Mouse (Mus musculus): ENCODE measurements around the gene Spata31d1a. TPM values are rescaled to one million over a fixed set of nuclear protein-coding genes. Genes with fewer than 3 reads are reported as not detected.

Spata31d1a gene
- polyA plus RNA-seq (2015; fragmentation: Nextera tagmentation; extraction: Ambion mirVana) = not detected in 2 replicates

GRCm38 (mm10) chr13:59710230-59710629 lies at the start of gene Spata31d1a:
TSS of gene Spata31d1a (minus strand) at chr13:59710330.
- WGBS = 91% methylated on average over 15 of the region's 15 CpGs
- Histone ChIP-seq H3K36me3 (ENCODE audit: insufficient read depth, low read length) (no peaks in the 10 kb centered on the region), H3K27me3 (ENCODE audit: insufficient read depth, low read length) (no peaks in the 10 kb centered on the region), H3K9me3 (ENCODE audit: low read length) (no peaks in the 10 kb centered on the region), H3K4me3 (ENCODE audit: low read length) (no peak within 1 kb of the TSS), H3K27ac (ENCODE audit: low read length) (no peak within 1 kb of the TSS), H3K9ac (replicated peaks; ENCODE audit: low read length) (no peak within 1 kb of the TSS), H3K4me2 (replicated peaks; ENCODE audit: low read depth, low read length) (no peak within 1 kb of the TSS), H3K4me1 (ENCODE audit: insufficient read depth, low read length) (no peaks in the 10 kb centered on the region)
- ATAC-seq (ENCODE audit: low FRiP score, low TSS enrichment) = no peak

- Histone ChIP-seq H3K9ac (replicated peaks; ENCODE audit: low read length) (no peak overlapping the region), H3K9me3 (ENCODE audit: low read length) (no peaks in the 10 kb centered on the region), H3K27me3 (ENCODE audit: insufficient read depth, low read length) (no peaks in the 10 kb centered on the region), H3K4me2 (replicated peaks; ENCODE audit: low read depth, low read length) (no peak overlapping the region), H3K27ac (ENCODE audit: low read length) (no peak overlapping the region), H3K4me3 (ENCODE audit: low read length) (no peak overlapping the region), H3K4me1 (ENCODE audit: insufficient read depth, low read length) (no peaks in the 10 kb centered on the region; the same call in 1 of the 2 replicates), H3K36me3 (ENCODE audit: insufficient read depth, low read length) (peaks cover 59% of the 10 kb centered on the region)
- WGBS = 83% methylated on average over 7 of the region's 7 CpGs
- peak; percentile 73; the same call in 1 of the 2 replicates for ATAC-seq (ENCODE audit: low FRiP score, low TSS enrichment)
These were observed 46.8 kb upstream of the Spata31d1a start for GRCm38 (mm10) chr13:59756906-59757305.

GRCm38 (mm10) chr13:59750310-59750709 lies 40.2 kb upstream of the Spata31d1a start:
- Histone ChIP-seq H3K4me2 (replicated peaks; ENCODE audit: low read depth, low read length) (no peak overlapping the region), H3K9me3 (ENCODE audit: low read length) (no peaks in the 10 kb centered on the region), H3K4me3 (ENCODE audit: low read length) (no peak overlapping the region), H3K36me3 (ENCODE audit: insufficient read depth, low read length) (peaks cover 14% of the 10 kb centered on the region), H3K9ac (replicated peaks; ENCODE audit: low read length) (no peak overlapping the region), H3K4me1 (ENCODE audit: insufficient read depth, low read length) (no peaks in the 10 kb centered on the region), H3K27ac (ENCODE audit: low read length) (no peak overlapping the region), H3K27me3 (ENCODE audit: insufficient read depth, low read length) (no peaks in the 10 kb centered on the region)
- no peak for ATAC-seq (ENCODE audit: low FRiP score, low TSS enrichment)
- 82% methylated on average over 12 of the region's 12 CpGs for WGBS

- Histone ChIP-seq H3K9ac (replicated peaks; ENCODE audit: low read length) (no peak within 1 kb of the TSS), H3K27me3 (ENCODE audit: insufficient read depth, low read length) (no peaks in the 10 kb centered on the region), H3K27ac (ENCODE audit: low read length) (no peak within 1 kb of the TSS), H3K4me1 (ENCODE audit: insufficient read depth, low read length) (no peaks in the 10 kb centered on the region), H3K4me2 (replicated peaks; ENCODE audit: low read depth, low read length) (no peak within 1 kb of the TSS), H3K9me3 (ENCODE audit: low read length) (no peaks in the 10 kb centered on the region), H3K36me3 (ENCODE audit: insufficient read depth, low read length) (no peaks in the 10 kb centered on the region), H3K4me3 (ENCODE audit: low read length) (no peak within 1 kb of the TSS)
- 75% methylated on average over 9 of the region's 9 CpGs for WGBS
- no peak for ATAC-seq (ENCODE audit: low FRiP score, low TSS enrichment)
These were observed 36.6 kb upstream of the Spata31d1a start, which contains the start of gene 1700014D04Rik for GRCm38 (mm10) chr13:59746711-59747110. TSS of gene 1700014D04Rik (minus strand) at chr13:59746752.

- ATAC-seq (ENCODE audit: low FRiP score, low TSS enrichment) = no peak
- no peaks in the 10 kb centered on the region for H3K4me1 ChIP-seq (ENCODE audit: insufficient read depth, low read length)
- no peaks in the 10 kb centered on the region for H3K36me3 ChIP-seq (ENCODE audit: insufficient read depth, low read length)
- no peak overlapping the region for H3K27ac ChIP-seq (ENCODE audit: low read length)
- H3K9me3 ChIP-seq (ENCODE audit: low read length) = no peaks in the 10 kb centered on the region
- WGBS = 62% methylated on average over 6 of the region's 6 CpGs
- no peak overlapping the region for H3K4me3 ChIP-seq (ENCODE audit: low read length)
- H3K4me2 ChIP-seq (replicated peaks; ENCODE audit: low read depth, low read length) = no peak overlapping the region
- no peaks in the 10 kb centered on the region for H3K27me3 ChIP-seq (ENCODE audit: insufficient read depth, low read length)
- H3K9ac ChIP-seq (replicated peaks; ENCODE audit: low read length) = no peak overlapping the region
These were observed 36.0 kb upstream of the Spata31d1a start for GRCm38 (mm10) chr13:59746164-59746563.

GRCm38 (mm10) chr13:59745462-59745861 lies 35.3 kb upstream of the Spata31d1a start:
- no peaks in the 10 kb centered on the region for H3K9me3 ChIP-seq (ENCODE audit: low read length)
- no peaks in the 10 kb centered on the region for H3K36me3 ChIP-seq (ENCODE audit: insufficient read depth, low read length)
- no peak overlapping the region for H3K4me3 ChIP-seq (ENCODE audit: low read length)
- no peak overlapping the region for H3K9ac ChIP-seq (replicated peaks; ENCODE audit: low read length)
- H3K4me1 ChIP-seq (ENCODE audit: insufficient read depth, low read length) = no peaks in the 10 kb centered on the region
- WGBS = 83% methylated on average over 6 of the region's 6 CpGs
- H3K27ac ChIP-seq (ENCODE audit: low read length) = no peak overlapping the region
- ATAC-seq (ENCODE audit: low FRiP score, low TSS enrichment) = no peak
- H3K27me3 ChIP-seq (ENCODE audit: insufficient read depth, low read length) = no peaks in the 10 kb centered on the region
- H3K4me2 ChIP-seq (replicated peaks; ENCODE audit: low read depth, low read length) = no peak overlapping the region

- no peak overlapping the region for H3K4me2 ChIP-seq (replicated peaks; ENCODE audit: low read depth, low read length)
- no peak for ATAC-seq (ENCODE audit: low FRiP score, low TSS enrichment)
- no peak overlapping the region for H3K27ac ChIP-seq (ENCODE audit: low read length)
- H3K9me3 ChIP-seq (ENCODE audit: low read length) = no peaks in the 10 kb centered on the region
- no peaks in the 10 kb centered on the region for H3K4me1 ChIP-seq (ENCODE audit: insufficient read depth, low read length)
- 76% methylated on average over 10 of the region's 10 CpGs for WGBS
- H3K9ac ChIP-seq (replicated peaks; ENCODE audit: low read length) = no peak overlapping the region
- no peak overlapping the region for H3K4me3 ChIP-seq (ENCODE audit: low read length)
- no peaks in the 10 kb centered on the region for H3K36me3 ChIP-seq (ENCODE audit: insufficient read depth, low read length)
- H3K27me3 ChIP-seq (ENCODE audit: insufficient read depth, low read length) = no peaks in the 10 kb centered on the region
These were observed 31.6 kb upstream of the Spata31d1a start for GRCm38 (mm10) chr13:59741697-59742096.

GRCm38 (mm10) chr13:59741096-59741495 lies 31.0 kb upstream of the Spata31d1a start:
- H3K27ac ChIP-seq (ENCODE audit: low read length) = no peak overlapping the region
- no peaks in the 10 kb centered on the region for H3K9me3 ChIP-seq (ENCODE audit: low read length)
- no peaks in the 10 kb centered on the region for H3K36me3 ChIP-seq (ENCODE audit: insufficient read depth, low read length)
- no peak overlapping the region for H3K4me3 ChIP-seq (ENCODE audit: low read length)
- no peaks in the 10 kb centered on the region for H3K4me1 ChIP-seq (ENCODE audit: insufficient read depth, low read length)
- no peak overlapping the region for H3K9ac ChIP-seq (replicated peaks; ENCODE audit: low read length)
- no peaks in the 10 kb centered on the region for H3K27me3 ChIP-seq (ENCODE audit: insufficient read depth, low read length)
- H3K4me2 ChIP-seq (replicated peaks; ENCODE audit: low read depth, low read length) = no peak overlapping the region
- 83% methylated on average over 11 of the region's 11 CpGs for WGBS
- ATAC-seq (ENCODE audit: low FRiP score, low TSS enrichment) = no peak

GRCm38 (mm10) chr13:59739397-59739796 lies 29.3 kb upstream of the Spata31d1a start:
- WGBS = 91% methylated on average over 4 of the region's 4 CpGs
- ATAC-seq (ENCODE audit: low FRiP score, low TSS enrichment) = no peak
- H3K27ac ChIP-seq (ENCODE audit: low read length) = no peak overlapping the region

GRCm38 (mm10) chr13:59738455-59738854 lies 28.3 kb upstream of the Spata31d1a start:
- no peak overlapping the region for H3K9ac ChIP-seq (replicated peaks; ENCODE audit: low read length)
- no peaks in the 10 kb centered on the region for H3K4me1 ChIP-seq (ENCODE audit: insufficient read depth, low read length)
- ATAC-seq (ENCODE audit: low FRiP score, low TSS enrichment) = no peak
- H3K4me2 ChIP-seq (replicated peaks; ENCODE audit: low read depth, low read length) = no peak overlapping the region
- H3K4me3 ChIP-seq (ENCODE audit: low read length) = no peak overlapping the region
- no peaks in the 10 kb centered on the region for H3K27me3 ChIP-seq (ENCODE audit: insufficient read depth, low read length)
- no peaks in the 10 kb centered on the region for H3K9me3 ChIP-seq (ENCODE audit: low read length)
- WGBS = 88% methylated on average over 2 of the region's 2 CpGs
- no peak overlapping the region for H3K27ac ChIP-seq (ENCODE audit: low read length)
- H3K36me3 ChIP-seq (ENCODE audit: insufficient read depth, low read length) = no peaks in the 10 kb centered on the region

More at GRCm38 (mm10) chr13:59739397-59739796, 29.3 kb upstream of the Spata31d1a start:
- no peaks in the 10 kb centered on the region for H3K4me1 ChIP-seq (ENCODE audit: insufficient read depth, low read length)
- no peak overlapping the region for H3K9ac ChIP-seq (replicated peaks; ENCODE audit: low read length)
- H3K27me3 ChIP-seq (ENCODE audit: insufficient read depth, low read length) = no peaks in the 10 kb centered on the region
- no peak overlapping the region for H3K4me2 ChIP-seq (replicated peaks; ENCODE audit: low read depth, low read length)
- H3K9me3 ChIP-seq (ENCODE audit: low read length) = no peaks in the 10 kb centered on the region
- H3K36me3 ChIP-seq (ENCODE audit: insufficient read depth, low read length) = no peaks in the 10 kb centered on the region
- no peak overlapping the region for H3K4me3 ChIP-seq (ENCODE audit: low read length)

Measured in kidney, embryonic 16.5 days (tissue).